Mouse (Mus musculus) common myeloid progenitor, adult 5-6 weeks (primary cell): ENCODE results near the gene Chrnd. TPM values are rescaled to one million over a fixed set of nuclear protein-coding genes. Genes with fewer than 3 reads are reported as not detected.
A peak's percentile ranks its signal among the peaks of the same experiment; 100 is the strongest.

Source experiments
- ATAC-seq: replicated peaks from 2 replicates; pipeline ENCODE4 v1.8.0; 2016; ENCODE audit warnings: low read depth, mild to moderate bottlenecking, moderate TSS enrichment, inconsistent platforms; ENCODE audit not compliant: poor library complexity, severe bottlenecking
- total RNA-seq: library from RNA; stranded (forward); fragments of 200-1000, 187-1606 nt; gene quantifications from 2 replicates; pipeline ENCODE4 v1.2.3, GENCODE M21; 2017

Chrnd gene
- total RNA-seq: not detected in 2 replicates

DNA sequence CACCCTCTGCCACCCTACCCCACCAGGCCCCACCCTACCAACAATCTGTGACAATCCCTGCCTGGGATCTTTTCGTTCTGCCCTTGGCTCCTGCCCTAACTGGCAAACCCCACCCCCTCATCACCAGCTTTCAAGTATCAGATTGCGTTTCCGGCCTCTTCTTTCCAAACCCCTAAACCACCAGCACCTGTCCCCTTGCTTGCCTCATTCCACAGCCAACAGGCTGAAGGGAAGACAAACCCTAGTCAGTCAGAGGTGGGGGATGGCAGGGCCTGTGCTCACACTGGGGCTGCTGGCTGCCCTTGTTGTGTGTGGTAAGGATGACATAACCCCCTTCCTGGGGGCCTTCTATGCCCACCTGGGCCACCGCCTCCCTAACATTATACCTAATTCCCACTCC, at the start of gene Chrnd:
Chrnd (plus strand) TSS at position 179 of the 400 bp plus-strand sequence.
- no peak for ATAC-seq

DNA sequence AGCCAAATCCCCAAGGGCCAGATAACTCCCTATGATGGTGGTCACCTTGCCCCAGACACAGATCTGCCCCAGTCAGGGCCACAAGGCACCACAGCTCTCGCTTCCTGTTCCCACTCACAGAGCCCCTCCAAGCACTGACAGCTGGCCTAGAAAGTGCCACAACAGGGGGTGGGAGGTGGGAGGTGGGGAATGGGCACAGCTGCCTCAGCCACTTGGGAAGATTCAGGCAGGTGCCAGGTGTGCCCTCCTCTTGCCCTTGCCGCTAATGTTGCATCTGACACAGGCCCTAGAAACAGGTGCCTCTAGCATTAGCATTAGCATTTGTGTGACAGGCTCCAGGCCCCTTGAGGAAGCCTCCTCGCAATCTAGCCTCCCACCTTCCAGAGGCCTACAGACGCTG, 48.9 kb upstream of the Chrnd start:
- ATAC-seq: no peak

DNA sequence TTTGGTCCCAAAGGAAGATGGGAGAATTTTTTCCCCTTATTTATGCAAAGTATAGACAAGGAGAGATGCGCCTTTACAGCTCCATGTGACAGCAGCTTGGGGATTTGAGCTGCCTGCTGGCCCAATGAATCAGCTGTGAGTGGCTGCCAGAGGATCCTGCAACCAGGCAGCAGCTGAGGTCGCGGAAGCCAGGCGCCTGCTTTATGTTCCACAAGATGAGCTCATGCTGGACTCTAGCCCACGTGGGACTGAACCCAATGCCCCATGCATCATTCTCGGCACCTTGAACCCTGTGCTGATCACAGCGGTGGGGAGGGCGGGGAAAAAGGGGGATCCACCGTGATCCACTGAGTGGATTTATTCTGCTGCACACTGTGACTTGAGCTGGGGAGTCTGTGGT, 48.0 kb upstream of the Chrnd start:
- no peak for ATAC-seq

GRCm38 (mm10) chr1:87143141-87143540, 47.3 kb upstream of the Chrnd start:
- ATAC-seq: no peak

- 0 out of 2 replicates have a peak, but pooled peaks have one; percentile 47 for ATAC-seq
These were observed 41.0 kb upstream of the Chrnd start for GRCm38 (mm10) chr1:87149422-87149821.

DNA sequence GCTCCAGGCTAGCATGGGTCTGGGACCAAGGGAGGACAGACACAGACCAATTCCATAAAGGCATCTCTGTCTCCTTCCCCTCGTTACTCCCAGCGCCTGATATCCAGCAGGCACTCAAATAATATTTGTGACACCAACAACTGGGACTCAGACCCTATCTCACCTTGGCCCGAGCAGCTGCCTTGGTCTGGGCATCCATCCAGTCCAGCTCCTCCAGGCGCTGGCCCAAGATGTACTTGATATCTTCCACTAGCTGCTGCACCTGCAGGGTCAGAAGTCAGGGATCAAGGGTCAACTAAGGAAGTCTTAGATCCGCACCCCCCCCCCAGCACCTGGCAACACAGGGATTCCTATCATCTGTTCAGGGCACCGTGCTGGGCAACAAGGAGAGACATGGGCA, 39.1 kb upstream of the Chrnd start:
- ATAC-seq: no peak

- ATAC-seq: no peak
These were observed 36.5 kb upstream of the Chrnd start for GRCm38 (mm10) chr1:87153776-87154500.

- ATAC-seq: no peak
These were observed 35.8 kb upstream of the Chrnd start for GRCm38 (mm10) chr1:87154501-87155120.

GRCm38 (mm10) chr1:87155531-87156198, 34.7 kb upstream of the Chrnd start:
- ATAC-seq: no peak

DNA sequence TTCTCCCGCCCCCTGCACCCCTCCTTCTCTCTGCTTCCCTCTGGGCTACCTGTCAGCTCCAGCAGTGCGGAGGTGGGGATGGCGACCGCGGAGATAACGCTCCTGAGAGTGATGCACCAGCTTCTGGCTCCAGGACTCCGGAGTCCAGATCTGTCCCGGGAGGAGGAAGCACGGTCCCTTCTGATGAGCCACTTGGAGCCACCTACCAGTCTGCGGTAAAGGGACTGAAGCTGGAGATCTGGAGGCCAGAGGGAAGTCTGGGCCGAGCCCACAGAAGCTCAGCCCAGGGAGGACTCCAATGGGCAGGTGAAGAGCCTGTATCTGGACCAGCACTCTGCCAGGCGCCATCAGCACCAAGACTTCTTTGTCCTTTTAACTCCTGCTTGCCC, 34.2 kb upstream of the Chrnd start, which contains the start of gene Ecel1:
Ecel1 (minus strand) TSS at position 323 of the 389 bp plus-strand sequence.
- peak; percentile 27 for ATAC-seq

GRCm38 (mm10) chr1:87159396-87159795, 31.0 kb upstream of the Chrnd start:
- no peak for ATAC-seq

GRCm38 (mm10) chr1:87164164-87164795, 26.1 kb upstream of the Chrnd start:
- no peak for ATAC-seq

DNA sequence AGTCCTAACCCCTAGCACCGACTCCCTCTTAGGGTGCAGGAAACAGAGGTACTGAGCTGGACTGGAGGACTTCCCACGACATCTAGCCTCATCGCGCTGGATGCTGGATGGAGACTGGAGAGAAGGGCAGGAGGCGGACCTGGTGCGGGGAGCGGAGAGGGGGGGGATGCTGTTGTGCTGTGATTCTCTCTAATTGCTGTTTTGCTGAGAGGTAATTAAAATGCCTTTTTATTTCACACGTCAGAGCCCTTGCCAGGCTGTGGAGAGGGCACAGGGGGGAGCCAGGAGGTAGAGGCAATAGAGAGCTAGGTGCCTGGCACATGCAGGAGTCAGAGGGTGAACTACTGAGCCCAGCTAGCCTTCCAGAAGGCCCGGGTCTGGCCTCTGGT, 25.6 kb upstream of the Chrnd start:
- ATAC-seq: no peak

- ATAC-seq: no peak
These were observed 19.9 kb upstream of the Chrnd start for GRCm38 (mm10) chr1:87170458-87170857.

DNA sequence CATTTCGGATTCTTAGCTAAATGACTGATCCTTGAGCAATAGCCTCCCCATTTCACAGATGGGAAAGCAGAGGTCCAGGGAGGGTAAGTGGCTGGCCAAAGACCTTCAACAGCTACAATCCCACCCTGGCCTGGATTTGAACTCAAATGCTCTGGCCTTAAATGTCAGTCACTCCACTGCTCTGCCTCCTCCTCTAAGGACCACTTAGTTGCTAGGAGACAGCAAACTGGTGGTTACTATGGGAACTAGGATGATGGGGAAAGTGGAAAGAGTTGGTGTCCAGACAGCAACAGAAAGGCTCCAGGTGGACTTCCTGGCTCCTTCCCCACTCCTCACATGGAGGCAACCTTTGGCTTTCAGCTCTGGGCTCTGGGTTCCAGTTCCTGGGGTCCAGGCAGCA, 19.1 kb upstream of the Chrnd start:
- ATAC-seq: no peak

DNA sequence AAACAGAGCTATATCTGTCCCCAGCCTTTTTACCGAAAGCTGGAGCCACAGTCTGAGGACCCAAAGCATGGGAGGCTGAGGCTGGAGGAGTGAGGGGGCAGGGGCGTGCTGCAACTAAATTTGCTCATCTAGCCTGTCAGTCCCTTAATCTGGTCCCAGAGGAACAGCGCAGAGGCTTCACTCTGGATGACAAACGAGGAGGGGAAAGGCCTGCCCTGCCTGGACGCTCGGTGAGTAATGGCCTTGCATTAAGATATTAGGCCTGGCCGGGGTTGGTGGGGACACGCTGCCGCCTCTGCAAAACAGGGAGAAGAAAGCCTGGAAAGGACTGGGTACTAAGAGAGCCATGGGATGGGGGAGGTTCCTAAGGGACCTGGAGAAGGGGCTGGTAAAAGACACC, 18.1 kb upstream of the Chrnd start:
- no peak for ATAC-seq

DNA sequence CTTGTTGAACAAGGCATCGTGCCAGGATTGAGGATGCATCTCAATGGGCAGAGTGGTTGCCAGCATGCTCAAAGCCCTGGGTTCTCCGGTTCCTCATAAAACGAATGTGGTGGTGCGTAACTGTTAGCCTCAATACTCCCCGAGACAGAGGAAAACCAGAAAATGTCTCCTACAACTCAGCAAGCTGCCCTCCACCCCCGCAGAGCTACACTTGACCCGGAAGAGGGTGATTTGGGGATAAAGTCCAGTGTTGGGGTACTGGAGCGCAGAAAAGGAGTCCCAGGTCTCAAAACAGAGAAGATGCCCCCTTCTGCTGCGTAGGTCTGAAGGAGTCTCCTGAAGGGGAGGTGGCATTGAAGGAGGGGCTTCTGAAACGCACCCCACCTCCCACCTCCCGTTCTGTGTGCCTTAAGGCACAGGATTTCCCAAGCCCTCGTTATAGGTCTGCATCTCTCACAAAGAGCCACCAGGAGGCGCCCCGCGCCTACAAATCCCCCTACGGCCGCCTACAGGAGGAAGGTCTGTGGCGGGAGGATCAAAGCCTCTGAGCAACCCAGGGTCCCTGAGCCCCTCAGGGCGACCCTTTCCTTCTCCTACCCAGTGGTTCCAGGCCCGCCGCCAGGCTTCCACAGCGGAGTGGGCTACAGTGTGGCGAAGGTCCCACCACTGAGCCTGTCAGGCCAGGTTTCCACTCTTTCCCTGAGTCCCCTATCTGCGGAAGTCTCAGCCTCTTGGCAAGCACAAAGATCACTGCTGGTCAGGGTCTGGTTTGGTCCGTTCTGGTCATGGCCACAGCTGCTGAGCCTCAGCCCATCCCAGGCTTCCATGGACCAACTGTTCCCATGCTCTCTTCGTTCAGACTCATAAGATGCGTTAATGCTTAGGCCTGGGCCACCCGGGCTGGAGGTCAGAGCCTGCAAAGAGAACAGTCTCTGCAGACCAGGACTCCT, 16.1 kb upstream of the Chrnd start:
- ATAC-seq: peak; percentile 75

DNA sequence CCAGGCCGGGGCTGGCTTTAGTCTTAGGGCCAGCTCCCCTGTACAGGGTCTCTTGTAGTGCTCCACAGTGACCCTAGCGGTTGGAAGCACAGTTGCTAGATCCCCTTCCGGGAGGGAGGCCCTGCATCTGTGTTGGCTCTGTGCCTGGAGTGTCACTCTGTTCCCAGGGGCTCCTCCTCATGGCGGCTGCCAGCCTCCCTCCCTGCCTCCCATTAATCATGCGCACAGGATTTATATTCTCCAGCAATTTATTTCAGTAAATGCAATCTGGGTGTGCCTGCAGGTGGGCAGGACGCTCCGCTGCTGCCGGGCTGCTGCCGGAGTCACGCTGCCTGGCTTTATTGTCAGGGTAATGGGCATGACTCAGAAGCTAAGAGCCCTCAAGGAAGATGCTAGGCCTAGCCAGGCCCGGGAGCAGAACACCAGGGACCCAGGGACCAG, 14.5 kb upstream of the Chrnd start:
- ATAC-seq: peak; percentile 92

DNA sequence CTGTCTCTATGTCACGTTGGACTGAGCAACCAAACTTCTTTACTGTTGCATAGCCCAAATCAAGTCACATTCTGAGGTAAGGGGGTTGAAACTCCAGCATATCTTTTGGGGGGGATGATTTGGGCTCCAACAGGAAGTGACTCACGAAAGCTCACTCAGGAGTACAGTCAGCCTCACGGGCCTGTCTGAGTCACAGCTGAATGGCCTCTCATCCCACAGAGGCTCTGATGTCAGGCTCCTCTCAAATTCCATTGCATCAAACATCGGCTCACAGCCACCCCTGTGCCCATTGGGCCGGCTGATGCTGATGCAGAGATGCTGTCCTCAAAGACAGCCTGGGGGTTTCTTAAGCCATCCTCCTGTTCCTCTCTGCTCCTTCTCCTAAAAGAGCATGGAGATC, 9.5 kb upstream of the Chrnd start:
- peak; percentile 10; the same call in 1 of the 2 replicates for ATAC-seq

- ATAC-seq: no peak
These were observed 7.4 kb upstream of the Chrnd start, which contains the start of gene Prss56 for GRCm38 (mm10) chr1:87183013-87183412. Prss56 (plus strand) TSS chr1:87183313.
